Mouse (Mus musculus): ENCODE measurements around the gene Lrrc75b. TPM values are rescaled to one million over a fixed set of nuclear protein-coding genes. Genes with fewer than 3 reads are reported as not detected.
"Not testable (repeated sequence)": the region's sequence is repeated elsewhere in the genome, so short reads cannot be mapped to it uniquely, and the experiment has no call there.

Lrrc75b gene
- polyA plus RNA-seq, 1 experiment from 2014 or later = 0.77 TPM

DNA sequence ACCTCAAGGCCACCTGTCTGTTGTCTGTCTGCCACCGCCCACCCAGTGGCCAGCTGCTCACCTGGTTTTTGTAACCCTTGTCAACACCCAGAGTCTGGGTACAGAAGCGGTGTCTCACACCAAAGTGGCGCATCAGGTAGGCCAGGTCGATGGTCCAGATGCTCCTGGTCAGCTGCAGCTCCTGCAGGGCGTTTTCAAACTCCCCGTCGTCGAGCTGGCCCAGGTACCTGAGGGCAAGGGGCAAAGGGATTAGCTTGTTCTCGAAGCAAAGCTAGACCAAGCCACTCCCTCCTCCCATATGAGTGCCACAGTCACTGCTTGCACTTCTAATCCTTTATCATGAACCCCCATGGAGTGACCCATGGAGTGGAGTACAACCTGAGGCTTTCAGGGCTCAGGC lies 49.1 kb downstream of the Lrrc75b start:
- 93% methylated on average over 9 of the region's 9 CpGs for WGBS
- no peak overlapping the region for H3K4me3 ChIP-seq (ENCODE audit: low read depth, low read length)
- no peaks in the 10 kb centered on the region for H3K27me3 ChIP-seq (ENCODE audit: control insufficient read depth, insufficient read depth, low read length)
- no peak overlapping the region for H3K4me2 ChIP-seq (ENCODE audit: low read depth, severe bottlenecking)
- H3K9ac ChIP-seq (ENCODE audit: low read length) = no peak overlapping the region
- H3K4me1 ChIP-seq (ENCODE audit: control insufficient read depth, insufficient read depth, low read length) = peaks cover 8% of the 10 kb centered on the region
- no peaks in the 10 kb centered on the region for H3K9me3 ChIP-seq (ENCODE audit: control insufficient read depth, low read length)
- ATAC-seq (ENCODE audit: insufficient number of reproducible peaks, low FRiP score, low TSS enrichment, low read depth) = no peak
- no peak overlapping the region for H3K27ac ChIP-seq (replicated peaks; ENCODE audit: low read depth, low read length)
- no peak for DNase-seq (ENCODE audit: low spot score)
- peaks cover 33% of the 10 kb centered on the region for H3K36me3 ChIP-seq (ENCODE audit: control insufficient read depth, insufficient read depth, low read length)

DNA sequence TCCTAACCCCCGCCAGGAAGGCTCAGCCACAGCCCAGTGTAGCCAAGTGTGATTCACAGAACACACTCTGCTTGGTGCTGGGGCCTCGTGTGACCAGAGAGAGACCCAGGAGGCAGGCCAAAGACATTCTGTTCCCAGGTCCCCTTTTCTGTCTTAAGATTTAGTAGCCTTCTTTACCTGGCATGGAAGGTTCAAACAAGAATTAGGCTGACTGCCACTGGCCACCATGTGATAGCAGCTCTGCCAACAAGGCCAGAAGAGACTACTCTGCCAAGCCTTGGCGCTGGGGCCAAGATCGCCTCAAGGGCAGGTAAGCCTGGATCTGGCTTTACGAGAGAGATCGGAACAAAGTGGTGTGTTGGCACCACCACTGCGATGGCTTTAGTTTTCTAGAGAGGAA lies 49.7 kb downstream of the Lrrc75b start:
- H3K9me3 ChIP-seq (ENCODE audit: control insufficient read depth, low read length) = no peaks in the 10 kb centered on the region
- H3K4me3 ChIP-seq (ENCODE audit: low read depth, low read length) = no peak overlapping the region
- no peak overlapping the region for H3K4me2 ChIP-seq (ENCODE audit: low read depth, severe bottlenecking)
- H3K9ac ChIP-seq (ENCODE audit: low read length) = no peak overlapping the region
- no peak overlapping the region for H3K27ac ChIP-seq (replicated peaks; ENCODE audit: low read depth, low read length)
- WGBS = 91% methylated on average over 7 of the region's 7 CpGs
- DNase-seq (ENCODE audit: low spot score) (no peak), ATAC-seq (ENCODE audit: insufficient number of reproducible peaks, low FRiP score, low TSS enrichment, low read depth) (no peak)
- peaks cover 2% of the 10 kb centered on the region; the same call in 1 of the 2 replicates for H3K4me1 ChIP-seq (ENCODE audit: control insufficient read depth, insufficient read depth, low read length)
- H3K27me3 ChIP-seq (ENCODE audit: control insufficient read depth, insufficient read depth, low read length) = no peaks in the 10 kb centered on the region
- H3K36me3 ChIP-seq (ENCODE audit: control insufficient read depth, insufficient read depth, low read length) = peaks cover 33% of the 10 kb centered on the region

DNA sequence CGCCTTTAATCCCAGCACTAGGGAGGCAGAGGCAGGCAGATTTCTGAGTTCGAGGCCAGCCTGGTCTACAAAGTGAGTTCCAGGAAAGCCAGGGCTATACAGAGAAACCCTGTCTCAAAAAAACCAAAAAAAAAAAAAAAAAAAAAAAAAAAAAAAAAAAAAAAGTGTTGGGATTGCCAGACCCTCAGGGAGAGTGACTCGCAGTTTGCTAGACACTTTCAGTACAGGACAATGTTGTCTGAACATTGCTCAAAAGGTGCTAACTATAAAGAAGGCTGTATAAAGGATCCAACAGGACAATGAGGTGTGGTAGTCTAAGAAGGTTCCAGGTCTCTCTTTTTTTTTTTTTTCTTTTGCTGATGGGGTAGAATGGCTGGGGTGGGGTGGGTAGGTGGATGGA lies 54.2 kb downstream of the Lrrc75b start:
- not testable (repeated sequence) for H3K4me2 ChIP-seq (ENCODE audit: low read depth, severe bottlenecking); H3K27ac ChIP-seq (replicated peaks; ENCODE audit: low read depth, low read length); H3K9me3 ChIP-seq (ENCODE audit: control insufficient read depth, low read length); H3K9ac ChIP-seq (ENCODE audit: low read length); H3K27me3 ChIP-seq (ENCODE audit: control insufficient read depth, insufficient read depth, low read length); H3K4me3 ChIP-seq (ENCODE audit: low read depth, low read length); DNase-seq (ENCODE audit: low spot score); H3K4me1 ChIP-seq (ENCODE audit: control insufficient read depth, insufficient read depth, low read length); ATAC-seq (ENCODE audit: insufficient number of reproducible peaks, low FRiP score, low TSS enrichment, low read depth)
- WGBS = 88% methylated on average over 3 of the region's 3 CpGs
- H3K36me3 ChIP-seq (ENCODE audit: control insufficient read depth, insufficient read depth, low read length) = peaks cover 29% of the 10 kb centered on the region

DNA sequence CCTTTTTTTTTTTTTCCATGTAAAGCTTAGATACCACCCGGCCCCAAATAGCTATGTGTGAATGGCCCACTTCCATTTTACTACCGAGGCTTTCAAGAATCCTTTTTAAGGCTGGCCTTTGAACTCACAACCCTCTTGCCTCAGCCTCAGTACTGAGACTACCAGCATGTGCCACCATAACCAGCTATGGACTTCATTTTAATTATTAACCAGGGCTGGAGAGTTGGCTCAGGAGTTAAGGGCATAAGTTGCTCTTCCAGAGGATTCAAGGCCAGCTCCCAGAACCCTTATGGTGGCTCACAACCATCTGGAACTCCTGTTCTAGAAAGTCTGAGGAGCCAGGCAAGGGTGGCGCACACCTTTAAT lies 55.0 kb downstream of the Lrrc75b start:
- H3K27me3 ChIP-seq (ENCODE audit: control insufficient read depth, insufficient read depth, low read length) = no peaks in the 10 kb centered on the region
- peaks cover 21% of the 10 kb centered on the region for H3K36me3 ChIP-seq (ENCODE audit: control insufficient read depth, insufficient read depth, low read length)
- no peak overlapping the region for H3K4me2 ChIP-seq (ENCODE audit: low read depth, severe bottlenecking)
- ATAC-seq (ENCODE audit: insufficient number of reproducible peaks, low FRiP score, low TSS enrichment, low read depth) (no peak), DNase-seq (ENCODE audit: low spot score) (no peak)
- WGBS = 83% methylated on average over 3 of the region's 3 CpGs
- H3K9ac ChIP-seq (ENCODE audit: low read length) = no peak overlapping the region
- no peaks in the 10 kb centered on the region for H3K4me1 ChIP-seq (ENCODE audit: control insufficient read depth, insufficient read depth, low read length)
- H3K4me3 ChIP-seq (ENCODE audit: low read depth, low read length) = no peak overlapping the region
- H3K9me3 ChIP-seq (ENCODE audit: control insufficient read depth, low read length) = no peaks in the 10 kb centered on the region
- no peak overlapping the region for H3K27ac ChIP-seq (replicated peaks; ENCODE audit: low read depth, low read length)

DNA sequence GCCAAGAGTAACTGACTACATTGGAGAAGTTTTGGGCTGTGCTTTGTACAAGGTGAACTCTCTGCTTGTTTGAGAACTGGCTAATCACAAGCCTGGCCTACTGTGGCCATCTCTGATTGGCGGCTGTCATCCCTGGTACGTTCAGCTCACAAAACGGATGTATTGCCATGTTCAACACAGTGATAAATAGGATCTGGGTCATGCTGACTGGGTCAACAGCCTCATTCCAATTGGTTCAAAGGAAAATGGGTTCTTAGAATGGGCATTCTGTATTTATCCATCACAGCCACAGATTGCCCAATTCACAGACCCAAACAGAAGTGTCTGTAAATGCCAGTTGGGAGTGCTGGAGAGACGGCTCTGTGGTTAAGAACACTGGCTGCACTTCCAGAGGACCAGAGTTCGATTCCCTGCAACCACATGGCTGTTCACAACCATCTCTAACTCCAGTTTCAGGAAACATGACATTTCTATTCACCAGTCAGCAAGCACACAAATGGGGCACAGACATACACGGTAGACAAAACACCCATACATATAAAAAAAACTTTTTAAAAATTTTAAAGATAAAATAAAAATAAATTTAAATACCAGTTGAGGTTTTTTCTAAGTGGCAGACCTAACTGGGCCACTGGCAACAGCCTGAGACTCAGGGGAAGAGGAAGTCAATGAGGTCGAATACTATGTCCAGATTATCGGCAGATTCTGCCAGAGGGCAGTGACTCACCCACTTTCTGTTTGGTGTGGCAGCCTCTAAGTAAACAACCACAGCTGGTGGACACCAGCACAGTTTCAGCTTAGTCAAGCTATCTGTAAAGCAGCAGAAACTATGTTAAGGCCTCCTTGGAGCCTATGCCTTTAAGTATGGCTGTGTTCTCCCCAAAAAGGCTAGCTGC lies 55.6 kb downstream of the Lrrc75b start:
- Histone ChIP-seq H3K27ac (replicated peaks; ENCODE audit: low read depth, low read length) (no peak overlapping the region), H3K9ac (ENCODE audit: low read length) (no peak overlapping the region), H3K4me3 (ENCODE audit: low read depth, low read length) (no peak overlapping the region), H3K4me2 (ENCODE audit: low read depth, severe bottlenecking) (no peak overlapping the region), H3K36me3 (ENCODE audit: control insufficient read depth, insufficient read depth, low read length) (peaks cover 16% of the 10 kb centered on the region), H3K4me1 (ENCODE audit: control insufficient read depth, insufficient read depth, low read length) (no peaks in the 10 kb centered on the region), H3K27me3 (ENCODE audit: control insufficient read depth, insufficient read depth, low read length) (no peaks in the 10 kb centered on the region), H3K9me3 (ENCODE audit: control insufficient read depth, low read length) (no peaks in the 10 kb centered on the region)
- no peak for ATAC-seq (ENCODE audit: insufficient number of reproducible peaks, low FRiP score, low TSS enrichment, low read depth)
- 87% methylated on average over 8 of the region's 8 CpGs for WGBS
- no peak for DNase-seq (ENCODE audit: low spot score)

DNA sequence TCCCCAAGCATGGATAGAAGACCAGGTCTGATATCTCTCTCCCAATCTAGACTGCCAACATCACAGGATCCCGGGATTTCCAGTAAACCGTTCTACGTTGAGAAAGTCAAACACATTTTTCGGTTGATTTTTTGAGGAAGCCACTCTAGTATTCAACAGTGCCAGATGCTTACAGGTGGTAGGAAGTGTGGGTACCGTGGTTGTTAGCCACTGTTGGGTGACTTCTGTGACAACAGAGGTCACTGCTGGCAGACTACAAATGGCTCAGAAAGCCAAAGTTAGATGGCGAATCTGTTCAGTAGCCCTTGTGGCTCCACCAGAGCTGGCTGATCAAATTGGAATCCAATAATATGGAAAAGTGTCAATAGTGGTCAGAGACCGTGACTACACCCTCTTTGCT lies 56.4 kb downstream of the Lrrc75b start:
- no peaks in the 10 kb centered on the region for H3K9me3 ChIP-seq (ENCODE audit: control insufficient read depth, low read length)
- H3K36me3 ChIP-seq (ENCODE audit: control insufficient read depth, insufficient read depth, low read length) = peaks cover 9% of the 10 kb centered on the region
- no peak for ATAC-seq (ENCODE audit: insufficient number of reproducible peaks, low FRiP score, low TSS enrichment, low read depth)
- no peak overlapping the region for H3K9ac ChIP-seq (ENCODE audit: low read length)
- H3K27ac ChIP-seq (replicated peaks; ENCODE audit: low read depth, low read length) = no peak overlapping the region
- no peak overlapping the region for H3K4me3 ChIP-seq (ENCODE audit: low read depth, low read length)
- H3K4me1 ChIP-seq (ENCODE audit: control insufficient read depth, insufficient read depth, low read length) = no peaks in the 10 kb centered on the region
- H3K27me3 ChIP-seq (ENCODE audit: control insufficient read depth, insufficient read depth, low read length) = no peaks in the 10 kb centered on the region
- no peak overlapping the region for H3K4me2 ChIP-seq (ENCODE audit: low read depth, severe bottlenecking)
- WGBS = 97% methylated on average over 7 of the region's 7 CpGs
- DNase-seq (ENCODE audit: low spot score) = no peak

DNA sequence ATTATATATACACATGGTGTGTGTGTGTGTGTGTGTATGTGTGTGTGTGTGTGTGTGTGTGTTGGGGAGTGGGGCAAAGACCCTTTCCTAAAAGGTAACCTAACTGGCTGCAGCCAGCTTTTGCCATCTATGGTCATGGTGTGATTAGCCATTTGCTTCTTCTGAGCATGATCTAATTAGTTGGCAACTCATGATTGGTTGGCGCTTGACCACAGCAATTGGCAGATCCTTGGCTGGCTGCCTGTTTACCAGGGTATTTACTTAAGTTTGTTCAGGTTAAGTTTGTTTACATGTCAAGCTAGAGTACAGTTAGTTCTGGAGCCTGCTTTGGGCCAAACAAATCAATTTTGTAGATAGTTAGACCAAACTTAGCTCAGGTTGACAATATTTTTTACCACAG lies 58.5 kb downstream of the Lrrc75b start:
- Histone ChIP-seq H3K4me1 (ENCODE audit: control insufficient read depth, insufficient read depth, low read length) (no peaks in the 10 kb centered on the region), H3K9me3 (ENCODE audit: control insufficient read depth, low read length) (no peaks in the 10 kb centered on the region), H3K27me3 (ENCODE audit: control insufficient read depth, insufficient read depth, low read length) (no peaks in the 10 kb centered on the region), H3K27ac (replicated peaks; ENCODE audit: low read depth, low read length) (no peak overlapping the region), H3K4me2 (ENCODE audit: low read depth, severe bottlenecking) (no peak overlapping the region), H3K4me3 (ENCODE audit: low read depth, low read length) (no peak overlapping the region), H3K36me3 (ENCODE audit: control insufficient read depth, insufficient read depth, low read length) (no peaks in the 10 kb centered on the region), H3K9ac (ENCODE audit: low read length) (no peak overlapping the region)
- 95% methylated on average over 1 of the region's 1 CpGs for WGBS
- DNase-seq (ENCODE audit: low spot score) (no peak), ATAC-seq (ENCODE audit: insufficient number of reproducible peaks, low FRiP score, low TSS enrichment, low read depth) (no peak)

DNA sequence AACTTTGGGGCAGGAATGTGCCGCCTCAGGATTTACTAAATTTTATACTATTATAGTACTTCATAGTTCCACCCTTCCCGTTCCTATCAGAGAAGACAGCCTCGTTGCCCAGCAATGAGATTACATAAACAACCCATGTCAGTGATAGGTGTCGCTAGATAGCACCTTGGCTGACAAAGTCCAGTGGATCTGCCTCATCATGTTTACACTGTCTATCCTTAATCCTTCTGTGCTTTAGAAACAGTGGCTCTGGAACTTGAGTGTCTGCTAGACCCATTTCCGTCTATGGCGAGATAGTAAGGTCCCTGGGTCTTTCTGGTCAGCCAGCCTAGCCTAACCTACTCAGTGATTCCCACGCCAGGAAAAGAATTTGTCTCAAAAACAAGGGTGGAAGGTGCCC lies 59.8 kb downstream of the Lrrc75b start:
- ATAC-seq (ENCODE audit: insufficient number of reproducible peaks, low FRiP score, low TSS enrichment, low read depth) (no peak), DNase-seq (ENCODE audit: low spot score) (no peak)
- Histone ChIP-seq H3K4me1 (ENCODE audit: control insufficient read depth, insufficient read depth, low read length) (no peaks in the 10 kb centered on the region), H3K9me3 (ENCODE audit: control insufficient read depth, low read length) (no peaks in the 10 kb centered on the region), H3K36me3 (ENCODE audit: control insufficient read depth, insufficient read depth, low read length) (no peaks in the 10 kb centered on the region), H3K4me2 (ENCODE audit: low read depth, severe bottlenecking) (no peak overlapping the region), H3K27ac (replicated peaks; ENCODE audit: low read depth, low read length) (no peak overlapping the region), H3K27me3 (ENCODE audit: control insufficient read depth, insufficient read depth, low read length) (no peaks in the 10 kb centered on the region), H3K9ac (ENCODE audit: low read length) (no peak overlapping the region), H3K4me3 (ENCODE audit: low read depth, low read length) (no peak overlapping the region)
- WGBS = 66% methylated on average over 7 of the region's 7 CpGs
